Mouse (Mus musculus) heart, embryonic 11.5 days (tissue): Measurements from ENCODE around the gene Zfp36l1. TPM values are rescaled to one million over a fixed set of nuclear protein-coding genes. Genes with fewer than 3 reads are reported as not detected.

Source experiments
- ATAC-seq: fragments of 200-750 bp; cut with Nextera tagmentation; replicated peaks from 2 replicates; pipeline ENCODE4 v1.8.0; 2017; ENCODE audit warnings: moderate library complexity; ENCODE audit not compliant: insufficient number of reproducible peaks, low FRiP score, low TSS enrichment
- H3K27ac ChIP-seq: fragments of 300-500 bp; sonication (generic); 2 replicates; pipeline ENCODE4 v1.5.1; 2014; ENCODE audit warnings: mild to moderate bottlenecking, low read depth, low read length
- H3K27me3 ChIP-seq: fragments of 300-500 bp; sonication (generic); 2 replicates; pipeline ENCODE4 v1.6.1; 2014; ENCODE audit warnings: mild to moderate bottlenecking, low read length, mixed read lengths; ENCODE audit not compliant: control insufficient read depth, insufficient read depth
- H3K36me3 ChIP-seq: fragments of 300-500 bp; sonication (generic); 2 replicates; pipeline ENCODE4 v1.6.1; 2014; ENCODE audit warnings: mild to moderate bottlenecking, low read length, moderate library complexity, mixed read lengths; ENCODE audit not compliant: control insufficient read depth, insufficient read depth
- H3K4me1 ChIP-seq: fragments of 300-500 bp; sonication (generic); 2 replicates; pipeline ENCODE4 v1.6.1; 2014; ENCODE audit warnings: low read length; ENCODE audit not compliant: control insufficient read depth, insufficient read depth
- H3K4me2 ChIP-seq: fragments of 300-500 bp; sonication (generic); 2 replicates; pipeline ENCODE4 v1.6.1; 2014; ENCODE audit warnings: mild to moderate bottlenecking, moderate library complexity
- H3K4me3 ChIP-seq: fragments of 300-500 bp; sonication (generic); 2 replicates; pipeline ENCODE4 v1.5.1; 2014; ENCODE audit warnings: low read depth, low read length
- H3K9ac ChIP-seq: fragments of 300-500 bp; sonication (generic); 2 replicates; pipeline ENCODE4 v1.6.1; 2014; ENCODE audit warnings: mild to moderate bottlenecking, low read depth, low read length, moderate library complexity
- H3K9me3 ChIP-seq: fragments of 300-500 bp; sonication (generic); replicated peaks from 2 replicates; pipeline ENCODE4 v1.6.1; 2016; ENCODE audit warnings: low read length; ENCODE audit not compliant: control insufficient read depth
- WGBS: fragments of 180-500 bp; shearing (Covaris S2); extraction: QIAGEN DNeasy Blood & Tissue Kit; methylation state at CpG from one replicate; pipeline ENCODE4 v1.1.7; 2014; ENCODE audit not compliant: insufficient replicate concordance; 5-methylcytosine and 5-hydroxymethylcytosine counted together
- polyA plus RNA-seq: library from polyadenylated mRNA; unstranded; fragments of >200 nt; fragmentation: Nextera tagmentation; extraction: Ambion mirVana; gene quantifications from 2 replicates; pipeline ENCODE4 v1.2.1, GENCODE M21; 2014

The Zfp36l1 gene
- polyA plus RNA-seq, 1 experiment from 2014 or later, result 144 TPM

- H3K27me3 ChIP-seq, result no peaks in the 10 kb centered on the region
- 92% methylated on average over 5 of the region's 5 CpGs for WGBS
- no peak overlapping the region for H3K4me2 ChIP-seq
- H3K9me3 ChIP-seq, result no peaks in the 10 kb centered on the region
- peaks cover 5% of the 10 kb centered on the region; the same call in 1 of the 2 replicates for H3K36me3 ChIP-seq
- no peak overlapping the region for H3K4me3 ChIP-seq
- no peak for ATAC-seq
- H3K4me1 ChIP-seq, result peaks cover 26% of the 10 kb centered on the region
- H3K27ac ChIP-seq, result no peak overlapping the region
- no peak overlapping the region for H3K9ac ChIP-seq
Measured at GRCm38 (mm10) chr12:80125316-80125715, 12.5 kb upstream of the Zfp36l1 start.

DNA sequence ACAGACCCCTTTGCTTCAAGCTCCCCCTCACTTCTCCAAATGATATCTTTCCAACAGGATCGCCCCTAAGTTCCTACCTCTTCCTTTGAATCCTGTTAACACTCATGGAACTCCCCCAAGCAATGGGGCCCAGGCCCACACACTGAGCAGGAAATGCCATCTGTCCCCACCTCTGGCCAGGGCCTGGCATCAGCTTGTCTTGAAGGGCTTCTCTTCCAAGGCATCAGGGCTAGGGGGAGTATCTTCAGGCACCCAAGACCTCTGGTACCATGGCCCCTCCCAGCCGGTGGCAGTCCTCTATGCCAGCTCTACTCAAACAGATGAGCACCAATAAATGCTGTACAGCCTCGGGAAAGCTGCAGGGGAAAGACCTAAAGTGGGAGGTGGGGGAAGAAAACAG is 11.9 kb upstream of the Zfp36l1 start:
- no peak for ATAC-seq
- Histone ChIP-seq H3K27me3 (no peaks in the 10 kb centered on the region), H3K36me3 (peaks cover 9% of the 10 kb centered on the region; the same call in 1 of the 2 replicates), H3K4me3 (no peak overlapping the region), H3K27ac (no peak overlapping the region), H3K9ac (no peak overlapping the region), H3K9me3 (no peaks in the 10 kb centered on the region), H3K4me1 (peaks cover 20% of the 10 kb centered on the region), H3K4me2 (no peak overlapping the region)
- WGBS, result 69% methylated on average over 3 of the region's 3 CpGs

- Histone ChIP-seq H3K9ac (peak overlapping the region; percentile 28; the same call in 1 of the 2 replicates), H3K4me2 (no peak overlapping the region), H3K27me3 (no peaks in the 10 kb centered on the region), H3K36me3 (peaks cover 12% of the 10 kb centered on the region; the same call in 1 of the 2 replicates), H3K9me3 (no peaks in the 10 kb centered on the region), H3K27ac (peak overlapping the region; percentile 15; the same call in 1 of the 2 replicates), H3K4me3 (no peak overlapping the region), H3K4me1 (peaks cover 20% of the 10 kb centered on the region)
- no peak for ATAC-seq
- WGBS, result 68% methylated on average over 3 of the region's 3 CpGs
Measured at GRCm38 (mm10) chr12:80124211-80124610, 11.4 kb upstream of the Zfp36l1 start.

DNA sequence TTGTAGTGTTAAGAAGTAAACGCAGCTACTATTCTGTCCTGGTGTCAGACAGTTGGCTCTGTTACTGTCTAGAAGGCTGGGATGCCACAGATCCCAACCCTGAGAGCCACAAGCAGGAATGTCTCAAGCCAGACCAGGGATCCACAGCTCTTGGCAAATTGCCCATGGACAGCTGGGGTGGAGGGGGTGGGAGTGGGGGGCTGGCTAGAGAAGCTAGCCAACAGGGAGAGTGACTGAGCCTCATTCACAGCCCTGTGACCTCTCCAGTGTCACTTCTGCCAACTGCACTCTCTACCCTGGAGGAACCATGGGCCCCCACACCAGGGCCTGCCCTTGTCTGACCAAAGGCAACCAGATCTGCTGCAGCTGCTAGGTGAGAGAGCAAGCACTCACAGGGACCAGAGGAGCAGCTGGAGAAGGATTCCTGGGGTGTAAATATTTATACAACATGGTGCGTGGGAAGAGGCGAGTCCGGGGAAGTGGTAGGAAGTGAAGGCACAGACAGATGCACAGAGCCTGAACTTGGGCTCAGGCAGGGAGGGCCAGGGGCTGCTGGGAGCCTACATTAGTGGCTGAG is 10.5 kb upstream of the Zfp36l1 start:
- Histone ChIP-seq H3K9me3 (no peaks in the 10 kb centered on the region), H3K4me3 (no peak overlapping the region), H3K9ac (peak overlapping the region; percentile 23; the same call in 1 of the 2 replicates), H3K27ac (peak overlapping the region; percentile 77), H3K27me3 (no peaks in the 10 kb centered on the region), H3K4me2 (0 out of 2 replicates have a peak overlapping the region, but pooled peaks have one; percentile 14), H3K4me1 (peaks cover 20% of the 10 kb centered on the region), H3K36me3 (peaks cover 12% of the 10 kb centered on the region; the same call in 1 of the 2 replicates)
- 40% methylated on average over 4 of the region's 4 CpGs for WGBS
- 0 out of 2 replicates have a peak, but pooled peaks have one; percentile 57 for ATAC-seq

DNA sequence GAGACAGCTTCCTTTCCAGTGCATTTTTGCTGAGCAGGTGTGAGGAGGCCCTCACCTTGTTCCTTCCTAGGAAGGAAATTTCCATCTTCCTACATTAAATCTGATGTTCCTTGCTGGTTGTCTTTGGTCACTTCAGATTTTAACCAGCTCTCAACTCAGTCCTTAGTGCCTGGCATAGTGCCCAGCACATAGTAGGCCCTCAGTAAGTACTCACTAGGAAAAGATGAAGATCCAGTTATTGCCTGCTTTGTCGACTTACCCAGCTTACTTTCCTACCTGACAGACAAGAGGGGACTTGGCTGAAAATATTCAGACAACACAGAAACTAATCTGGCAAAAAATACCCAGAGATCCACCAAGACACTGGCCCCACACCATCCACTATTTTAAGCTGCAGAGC is 8.6 kb upstream of the Zfp36l1 start:
- Histone ChIP-seq H3K36me3 (0 out of 2 replicates have a peak, but pooled peaks cover 9% of the 10 kb centered on the region), H3K27me3 (no peaks in the 10 kb centered on the region), H3K4me2 (no peak overlapping the region), H3K9ac (no peak overlapping the region), H3K4me3 (no peak overlapping the region), H3K4me1 (peaks cover 25% of the 10 kb centered on the region), H3K27ac (no peak overlapping the region), H3K9me3 (no peaks in the 10 kb centered on the region)
- ATAC-seq, result no peak
- 82% methylated on average over 1 of the region's 1 CpGs for WGBS

DNA sequence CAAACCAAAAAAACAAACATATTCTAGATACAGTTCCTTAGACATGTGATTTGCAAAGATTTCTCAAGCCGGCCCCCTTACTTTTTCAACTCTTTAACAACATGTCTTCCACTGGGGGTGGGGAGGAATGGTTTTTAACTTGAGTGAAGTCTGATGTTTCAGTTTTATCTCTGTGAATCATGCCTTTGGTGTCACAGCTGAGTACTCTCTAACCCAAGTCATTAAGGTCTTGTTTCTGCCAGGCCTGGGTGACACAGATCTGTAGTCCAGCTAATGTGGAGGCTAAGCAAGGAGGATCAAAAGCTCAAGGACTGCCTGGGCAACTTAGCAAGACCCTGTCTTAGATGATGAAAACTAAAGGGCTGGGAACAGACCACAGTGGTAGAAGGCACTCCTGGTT is 5.8 kb upstream of the Zfp36l1 start:
- Histone ChIP-seq H3K4me1 (peaks cover 23% of the 10 kb centered on the region), H3K36me3 (0 out of 2 replicates have a peak, but pooled peaks cover 9% of the 10 kb centered on the region), H3K27me3 (no peaks in the 10 kb centered on the region), H3K27ac (no peak overlapping the region), H3K9ac (no peak overlapping the region), H3K4me3 (no peak overlapping the region), H3K9me3 (no peaks in the 10 kb centered on the region), H3K4me2 (no peak overlapping the region)
- WGBS, result 85% methylated on average over 1 of the region's 1 CpGs
- ATAC-seq, result no peak

DNA sequence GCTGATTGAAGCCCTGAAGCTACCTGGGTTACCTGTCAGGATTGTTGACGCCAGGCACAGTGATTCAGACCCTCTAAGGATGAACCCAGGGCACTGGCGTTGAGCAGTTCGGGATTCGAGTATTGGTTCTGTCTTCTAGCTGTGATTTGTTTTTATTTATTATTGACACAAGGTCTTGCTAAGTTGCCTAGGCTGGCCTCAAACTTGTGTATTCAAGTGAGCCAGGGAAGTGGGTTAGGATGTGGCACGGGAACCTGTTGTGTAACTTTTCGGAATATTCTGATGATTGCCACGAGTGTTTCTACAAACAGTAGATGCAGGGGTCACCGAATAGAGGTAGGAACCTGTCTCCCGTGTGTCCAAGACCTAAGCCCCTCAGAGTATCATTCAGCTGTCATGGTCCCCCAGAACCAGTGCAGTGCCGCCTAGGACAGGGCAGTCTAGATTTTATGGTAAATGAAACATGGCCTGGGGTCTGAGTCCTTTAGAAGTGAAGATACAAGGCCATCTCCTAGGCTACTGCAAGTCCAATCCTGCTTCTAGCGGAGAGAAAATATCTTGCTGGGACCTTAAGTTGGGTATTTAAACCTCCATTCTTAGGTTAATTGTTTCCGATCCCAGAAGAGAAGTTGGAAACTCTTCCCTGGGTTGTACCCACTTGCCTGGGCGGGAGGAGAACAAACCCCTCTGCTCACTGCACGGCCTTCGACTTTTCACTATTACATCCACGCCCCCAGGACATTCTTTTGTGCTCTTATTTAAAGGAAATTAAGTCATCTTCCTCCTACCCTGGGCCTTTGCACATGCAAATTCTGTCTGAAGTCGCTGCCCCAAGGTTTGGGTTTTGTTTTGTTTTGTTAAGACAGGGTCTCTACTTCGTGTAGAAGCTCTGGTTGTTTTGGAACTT is 3.6 kb upstream of the Zfp36l1 start:
- Histone ChIP-seq H3K9ac (peak overlapping the region; percentile 97), H3K4me3 (peak overlapping the region; percentile 95), H3K4me2 (peak overlapping the region; percentile 96), H3K27ac (peak overlapping the region; percentile 99), H3K27me3 (no peaks in the 10 kb centered on the region), H3K9me3 (no peaks in the 10 kb centered on the region), H3K4me1 (peaks cover 12% of the 10 kb centered on the region), H3K36me3 (0 out of 2 replicates have a peak, but pooled peaks cover 9% of the 10 kb centered on the region)
- no peak for ATAC-seq
- 45% methylated on average over 18 of the region's 18 CpGs for WGBS

GRCm38 (mm10) chr12:80115863-80116194 is 3.0 kb upstream of the Zfp36l1 start:
- H3K36me3 ChIP-seq, result 0 out of 2 replicates have a peak, but pooled peaks cover 9% of the 10 kb centered on the region
- H3K4me3 ChIP-seq, result peak overlapping the region; percentile 95
- H3K4me1 ChIP-seq, result peaks cover 12% of the 10 kb centered on the region
- no peaks in the 10 kb centered on the region for H3K9me3 ChIP-seq
- peak; percentile 0; the same call in 1 of the 2 replicates for ATAC-seq
- peak overlapping the region; percentile 96 for H3K4me2 ChIP-seq
- H3K27me3 ChIP-seq, result no peaks in the 10 kb centered on the region
- peak overlapping the region; percentile 99 for H3K27ac ChIP-seq
- WGBS, result under 1% methylated on average over 30 of the region's 30 CpGs
- peak overlapping the region; percentile 97 for H3K9ac ChIP-seq
